In the genomic region with DNA sequence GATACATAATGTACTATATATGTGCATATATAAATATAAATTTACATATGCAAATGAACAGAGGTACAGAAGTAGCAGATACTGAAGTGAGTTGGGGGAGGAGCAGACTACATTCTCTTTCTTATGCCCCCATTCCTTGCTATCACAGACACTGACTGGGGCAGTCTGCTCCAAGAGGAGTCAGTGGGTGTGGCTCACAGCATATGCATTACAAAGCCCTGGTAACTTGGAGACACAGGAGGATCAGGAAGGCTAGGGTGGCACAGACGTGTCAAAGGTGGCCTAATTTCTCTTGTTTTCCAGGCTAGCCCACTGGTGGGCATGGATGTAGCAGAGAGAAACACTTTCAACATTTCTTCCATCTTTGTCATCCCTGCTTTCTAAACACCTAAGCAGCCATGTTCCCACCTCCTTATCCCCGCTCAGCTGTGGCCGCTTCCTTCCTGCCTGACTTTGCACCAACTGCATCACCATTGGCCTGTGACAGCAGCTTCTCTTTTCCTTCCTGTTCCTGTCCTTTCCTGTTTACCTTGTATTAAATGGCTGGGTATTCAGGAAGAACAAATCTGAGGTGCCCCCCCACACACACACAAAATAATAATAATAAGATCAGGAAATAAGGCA, we compare ENCODE assay signal across 14 mouse cellular contexts.
DNase-seq lines count a peak whose midpoint lies in the region; ATAC-seq lines count a peak whose summit lies in the region.
"Had no signal": no experiment of that assay in that cellular context is flagged by ENCODE, and none has a peak within 500 bp of the region (broad histone marks: within the 10 kb centered on the region; RNA-seq: fewer than 3 reads in every experiment).

No protein-coding gene starts in this region.

- peaks cover 6% of the 10 kb centered on the region; the same call in 1 of the 2 replicates for H3K4me1 ChIP-seq in kidney, embryonic 15.5 days
- peaks cover 30% of the 10 kb centered on the region for H3K4me1 ChIP-seq in forebrain, embryonic 16.5 days (replicated peaks; ENCODE audit: control insufficient read depth, insufficient read depth, low read length)
- H3K4me1 ChIP-seq in midbrain, embryonic 13.5 days (replicated peaks), result peaks cover 43% of the 10 kb centered on the region
- H3K4me1 ChIP-seq: limb, embryonic 15.5 days had no signal

- no peaks in the 10 kb centered on the region for H3K27me3 ChIP-seq in kidney, embryonic 15.5 days
- no peaks in the 10 kb centered on the region for H3K27me3 ChIP-seq in forebrain, embryonic 16.5 days (replicated peaks; ENCODE audit: control insufficient read depth, insufficient read depth, low read length)
- no peaks in the 10 kb centered on the region for H3K27me3 ChIP-seq in midbrain, embryonic 13.5 days
- H3K27me3 ChIP-seq: limb, embryonic 15.5 days had no signal

- no peaks in the 10 kb centered on the region for H3K36me3 ChIP-seq in kidney, embryonic 15.5 days
- no peaks in the 10 kb centered on the region for H3K36me3 ChIP-seq in forebrain, embryonic 16.5 days (ENCODE audit: control insufficient read depth, insufficient read depth)
- no peaks in the 10 kb centered on the region for H3K36me3 ChIP-seq in midbrain, embryonic 13.5 days
- H3K36me3 ChIP-seq: limb, embryonic 15.5 days had no signal

- H3K27ac ChIP-seq in kidney, embryonic 15.5 days, result no peak overlapping the region
- peak overlapping the region; percentile 84 for H3K27ac ChIP-seq in forebrain, embryonic 16.5 days (ENCODE audit: low read length)
- H3K27ac ChIP-seq in midbrain, embryonic 13.5 days, result peak overlapping the region; percentile 65
- H3K27ac ChIP-seq: left cerebral cortex, adult 2 months; limb, embryonic 15.5 days had no signal

- DNase-seq in kidney, adult 11 months, result no peak
- DNase-seq in ES-CJ7 (ENCODE audit: low read depth, low spot score), result peak; percentile 84
- no peak for DNase-seq in layer of hippocampus, postnatal 25 days (ENCODE audit: extremely low spot score in 1 of 2, low spot score in 1 of 2)
- DNase-seq in c-Kit-positive CD71-positive TER-119-positive erythroid progenitor cells, embryonic 14.5 days (ENCODE audit: low spot score), result no peak
- DNase-seq: cerebellum, adult 2 months; lung, postnatal 10 days had no signal

- 68% methylated on average over 3 of the region's 3 CpGs for whole genome bisulfite sequencing in kidney, embryonic 15.5 days
- 54% methylated on average over 3 of the region's 3 CpGs for WGBS in forebrain, embryonic 16.5 days
- WGBS in midbrain, embryonic 13.5 days, result 67% methylated on average over 3 of the region's 3 CpGs

- ATAC-seq in kidney, embryonic 15.5 days (replicated peaks; ENCODE audit: low FRiP score), result 0 out of 2 replicates have a peak, but pooled peaks have one; percentile 25
- no peak for ATAC-seq in forebrain, embryonic 16.5 days
- ATAC-seq in midbrain, embryonic 13.5 days, result no peak
- ATAC-seq in megakaryocyte progenitor cell, adult 5-6 weeks (replicated peaks; ENCODE audit: poor library complexity), result no peak

- no peak overlapping the region for H3K9ac ChIP-seq in kidney, embryonic 15.5 days
- no peak overlapping the region for H3K9ac ChIP-seq in forebrain, embryonic 16.5 days (replicated peaks; ENCODE audit: low read depth, low read length)
- H3K9ac ChIP-seq in midbrain, embryonic 13.5 days (replicated peaks), result no peak overlapping the region
- H3K9ac ChIP-seq: limb, embryonic 15.5 days had no signal

- H3K9me3 ChIP-seq in kidney, embryonic 15.5 days (replicated peaks), result no peaks in the 10 kb centered on the region
- H3K9me3 ChIP-seq in forebrain, embryonic 16.5 days (ENCODE audit: control insufficient read depth, low read length), result no peaks in the 10 kb centered on the region
- no peaks in the 10 kb centered on the region for H3K9me3 ChIP-seq in midbrain, embryonic 13.5 days
- H3K9me3 ChIP-seq: limb, embryonic 15.5 days had no signal

- H3K4me3 ChIP-seq in kidney, embryonic 15.5 days (replicated peaks), result no peak overlapping the region
- H3K4me3 ChIP-seq in forebrain, embryonic 16.5 days (replicated peaks; ENCODE audit: low read length), result no peak overlapping the region
- H3K4me3 ChIP-seq in midbrain, embryonic 13.5 days (replicated peaks), result no peak overlapping the region
- H3K4me3 ChIP-seq: erythroblast, embryonic 14.5 days; left cerebral cortex, adult 2 months; limb, embryonic 15.5 days had no signal

- H3K4me2 ChIP-seq in kidney, embryonic 15.5 days, result no peak overlapping the region
- H3K4me2 ChIP-seq in forebrain, embryonic 16.5 days (ENCODE audit: low read length), result no peak overlapping the region
- no peak overlapping the region for H3K4me2 ChIP-seq in midbrain, embryonic 13.5 days (replicated peaks)
- H3K4me2 ChIP-seq: heart, embryonic 11.5 days; limb, embryonic 15.5 days had no signal
